ENCODE assay signal across 12 mouse cellular contexts in genomic region chr1:168307275-168308182, GRCm38 (mm10).
DNase-seq lines count a peak whose midpoint lies in the region; ATAC-seq and TF ChIP-seq lines count a peak whose summit lies in the region.
"Had no signal": no experiment of that assay in that cellular context is flagged by ENCODE, and none has a peak within 500 bp of the region (broad histone marks: within the 10 kb centered on the region; RNA-seq: fewer than 3 reads in every experiment).

No protein-coding gene starts in this region.

- H3K27ac ChIP-seq in hindbrain, embryonic 11.5 days (ENCODE audit: low read depth, low read length) = peak overlapping the region; percentile 71; the same call in 1 of the 2 replicates
- no peak overlapping the region for H3K27ac ChIP-seq in hindbrain, postnatal 0 days
- H3K27ac ChIP-seq in forebrain, embryonic 15.5 days (replicated peaks) = peak overlapping the region; percentile 68
- peak overlapping the region; percentile 56 for H3K27ac ChIP-seq in liver, embryonic 16.5 days (ENCODE audit: low read length)
- H3K27ac ChIP-seq: kidney, postnatal 0 days had no signal

- ATAC-seq in hindbrain, embryonic 11.5 days (ENCODE audit: low FRiP score) = peak; percentile 21; the same call in 1 of the 2 replicates
- no peak for ATAC-seq in hindbrain, postnatal 0 days
- ATAC-seq in forebrain, embryonic 15.5 days (replicated peaks) = no peak
- ATAC-seq in liver, embryonic 16.5 days (ENCODE audit: low read depth) = peak; percentile 49

- peaks cover 11% of the 10 kb centered on the region; the same call in 1 of the 2 replicates for H3K4me1 ChIP-seq in hindbrain, embryonic 11.5 days (replicated peaks; ENCODE audit: control insufficient read depth, insufficient read depth, low read length)
- H3K4me1 ChIP-seq in hindbrain, postnatal 0 days (ENCODE audit: insufficient read depth, low read length) = peaks cover 15% of the 10 kb centered on the region
- H3K4me1 ChIP-seq in forebrain, embryonic 15.5 days = peaks cover 43% of the 10 kb centered on the region
- H3K4me1 ChIP-seq in liver, embryonic 16.5 days (ENCODE audit: control insufficient read depth, low read depth, low read length) = peaks cover 42% of the 10 kb centered on the region

- no peak overlapping the region for H3K4me2 ChIP-seq in hindbrain, embryonic 11.5 days (replicated peaks; ENCODE audit: low read depth, low read length)
- no peak overlapping the region for H3K4me2 ChIP-seq in hindbrain, postnatal 0 days (ENCODE audit: low read depth, low read length)
- H3K4me2 ChIP-seq in forebrain, embryonic 15.5 days (replicated peaks) = no peak overlapping the region
- peak overlapping the region; percentile 34 for H3K4me2 ChIP-seq in liver, embryonic 16.5 days (ENCODE audit: low read depth, low read length)
- H3K4me2 ChIP-seq: heart, embryonic 15.5 days had no signal

- no peak overlapping the region for H3K4me3 ChIP-seq in hindbrain, embryonic 11.5 days (ENCODE audit: low read depth, low read length)
- H3K4me3 ChIP-seq in hindbrain, postnatal 0 days (ENCODE audit: low read length) = no peak overlapping the region
- H3K4me3 ChIP-seq in forebrain, embryonic 15.5 days = no peak overlapping the region
- H3K4me3 ChIP-seq in liver, embryonic 16.5 days (ENCODE audit: low read depth, low read length) = no peak overlapping the region
- H3K4me3 ChIP-seq: heart, embryonic 15.5 days; myocyte had no signal

- DNase-seq in hindbrain, embryonic 11.5 days (ENCODE audit: low spot score) = no peak
- DNase-seq in hindbrain, postnatal 0 days (ENCODE audit: low spot score) = no peak
- DNase-seq in brain, adult 2 months (ENCODE audit: low read depth, low spot score) = peak; percentile 48
- no peak for DNase-seq in urinary bladder, postnatal 14 days (ENCODE audit: low spot score)
- no peak for DNase-seq in thymus, postnatal 25 days
- no peak for DNase-seq in right cerebral cortex, adult 2 months (ENCODE audit: low spot score in 2 of 2)
- DNase-seq: lung, adult 18-20 months had no signal

- WGBS in hindbrain, embryonic 11.5 days = 67% methylated on average over 14 of the region's 14 CpGs
- 74% methylated on average over 14 of the region's 14 CpGs for WGBS in hindbrain, postnatal 0 days
- 48% methylated on average over 14 of the region's 14 CpGs for WGBS in forebrain, embryonic 15.5 days
- 19% methylated on average over 14 of the region's 14 CpGs for WGBS in liver, embryonic 16.5 days (ENCODE audit: insufficient replicate concordance)

- no peak overlapping the region for H3K9ac ChIP-seq in hindbrain, embryonic 11.5 days (ENCODE audit: low read depth, low read length)
- H3K9ac ChIP-seq in hindbrain, postnatal 0 days (replicated peaks; ENCODE audit: low read length) = no peak overlapping the region
- no peak overlapping the region for H3K9ac ChIP-seq in forebrain, embryonic 15.5 days (replicated peaks)
- peak overlapping the region; percentile 42 for H3K9ac ChIP-seq in liver, embryonic 16.5 days (ENCODE audit: low read depth, low read length)
- H3K9ac ChIP-seq: heart, embryonic 15.5 days had no signal

- TF ChIP-seq CTCF in hindbrain, postnatal 0 days (IDR thresholded peaks at IDR 0.05; ENCODE audit: low read depth) = no peak

- H3K36me3 ChIP-seq in hindbrain, embryonic 11.5 days (ENCODE audit: control insufficient read depth, insufficient read depth, low read length) = no peaks in the 10 kb centered on the region
- H3K36me3 ChIP-seq in hindbrain, postnatal 0 days (ENCODE audit: insufficient read depth, low read length) = no peaks in the 10 kb centered on the region
- H3K36me3 ChIP-seq in forebrain, embryonic 15.5 days = no peaks in the 10 kb centered on the region
- no peaks in the 10 kb centered on the region for H3K36me3 ChIP-seq in liver, embryonic 16.5 days (ENCODE audit: control insufficient read depth, insufficient read depth)
- H3K36me3 ChIP-seq: heart, embryonic 15.5 days had no signal

- no peaks in the 10 kb centered on the region for H3K27me3 ChIP-seq in hindbrain, embryonic 11.5 days (ENCODE audit: control insufficient read depth, insufficient read depth, low read length)
- H3K27me3 ChIP-seq in hindbrain, postnatal 0 days (ENCODE audit: insufficient read depth, low read length) = no peaks in the 10 kb centered on the region
- no peaks in the 10 kb centered on the region for H3K27me3 ChIP-seq in forebrain, embryonic 15.5 days
- H3K27me3 ChIP-seq in liver, embryonic 16.5 days (ENCODE audit: control insufficient read depth, insufficient read depth, low read depth, low read length) = no peaks in the 10 kb centered on the region
- H3K27me3 ChIP-seq: heart, embryonic 15.5 days had no signal

- no peaks in the 10 kb centered on the region for H3K9me3 ChIP-seq in hindbrain, embryonic 11.5 days (ENCODE audit: control insufficient read depth, low read length)
- no peaks in the 10 kb centered on the region for H3K9me3 ChIP-seq in hindbrain, postnatal 0 days (ENCODE audit: low read length)
- H3K9me3 ChIP-seq in forebrain, embryonic 15.5 days = no peaks in the 10 kb centered on the region
- H3K9me3 ChIP-seq in liver, embryonic 16.5 days (replicated peaks; ENCODE audit: control insufficient read depth, low read length) = no peaks in the 10 kb centered on the region
- H3K9me3 ChIP-seq: heart, embryonic 15.5 days had no signal

Comparison
In these comparisons a context has a peak if more than half of its experiments do, and no peak if none do; other contexts are left out.
1. ATAC-seq: peak in hindbrain, embryonic 11.5 days (single experiment) and liver, embryonic 16.5 days (single experiment); none in hindbrain, postnatal 0 days (single experiment) and forebrain, embryonic 15.5 days (single experiment).